Mouse (Mus musculus): ENCODE results near the gene Hist1h2bl. TPM values are rescaled to one million over a fixed set of nuclear protein-coding genes. Genes with fewer than 3 reads are reported as not detected.

Hist1h2bl gene
- polyA plus RNA-seq, 1 experiment, result 18.0 TPM

DNA sequence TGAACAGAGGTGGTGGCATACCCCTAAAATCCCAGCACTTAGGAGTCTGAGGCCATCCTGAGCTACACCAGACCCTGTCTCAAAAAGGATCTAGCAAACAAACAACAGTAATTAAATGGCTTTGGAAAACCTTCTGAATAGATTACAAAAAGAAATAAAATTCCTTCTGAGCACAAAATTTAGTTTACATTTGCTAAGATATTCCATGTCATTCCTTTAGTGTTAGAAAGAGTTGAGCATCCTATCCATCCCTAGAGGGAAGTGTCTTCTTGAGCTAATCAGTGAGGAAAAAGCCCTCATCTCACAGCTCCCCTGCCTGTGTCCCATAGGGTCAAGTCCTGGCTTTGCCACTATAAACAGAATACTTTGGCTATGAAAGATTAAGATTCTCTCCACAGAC, 18.1 kb downstream of the Hist1h2bl start, which contains the start of gene Olfr1359:
Gene Olfr1359, plus strand, starts transcription at position 301 of the 400 bp plus-strand sequence.
- Histone ChIP-seq H3K4me1 (ENCODE audit: control insufficient read depth, insufficient read depth, insufficient read length) (no peaks in the 10 kb centered on the region), H3K27me3 (ENCODE audit: control insufficient read depth, insufficient read depth, low read length) (no peaks in the 10 kb centered on the region), H3K36me3 (ENCODE audit: control insufficient read depth, insufficient read depth, low read length) (no peaks in the 10 kb centered on the region), H3K27ac (ENCODE audit: insufficient read depth, low read length) (no peak within 1 kb of the TSS), H3K4me3 (ENCODE audit: extremely low read depth, insufficient read depth, insufficient read length) (no peak within 1 kb of the TSS)
- no peak for DNase-seq (ENCODE audit: low read depth in 1 of 2, low spot score in 2 of 2)
- no peak for TF ChIP-seq CTCF (IDR thresholded peaks at IDR 0.05; ENCODE audit: extremely low read depth, insufficient read depth, insufficient read length, insufficient replicate concordance)
- no peak for TF ChIP-seq POLR2A (IDR thresholded peaks at IDR 0.05; ENCODE audit: low read depth, low read length)

DNA sequence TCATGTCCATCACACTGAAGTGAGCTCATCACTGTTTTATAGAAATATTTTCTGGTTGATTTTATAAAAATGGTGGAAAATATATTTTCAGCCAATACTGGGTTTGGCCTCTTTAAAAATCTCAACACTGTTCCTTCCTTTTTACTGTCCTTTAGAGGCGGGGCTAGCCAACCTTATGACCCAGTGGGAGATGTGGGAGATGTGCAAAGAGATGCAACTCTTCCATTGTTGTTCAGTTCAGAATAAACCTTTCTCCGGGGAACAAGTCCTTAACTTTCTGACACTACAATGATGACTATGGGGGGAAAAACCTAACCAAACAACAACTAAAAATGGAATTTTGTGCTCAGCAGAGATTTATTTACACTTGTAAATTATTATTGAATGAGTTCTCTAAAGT, 38.6 kb downstream of the Hist1h2bl start, which contains the start of gene Olfr1360:
Gene Olfr1360, minus strand, starts transcription at position 101 of the 400 bp plus-strand sequence.
- WGBS, result 88% methylated on average over 2 of the region's 2 CpGs
- no peak within 1 kb of the TSS for H3K4me3 ChIP-seq (ENCODE audit: extremely low read depth, insufficient read depth, insufficient read length)
- no peaks in the 10 kb centered on the region for H3K36me3 ChIP-seq (ENCODE audit: control insufficient read depth, insufficient read depth, low read length)
- H3K27me3 ChIP-seq (ENCODE audit: control insufficient read depth, insufficient read depth, low read length), result no peaks in the 10 kb centered on the region
- H3K4me1 ChIP-seq (ENCODE audit: control insufficient read depth, insufficient read depth, insufficient read length), result no peaks in the 10 kb centered on the region
- TF ChIP-seq CTCF (IDR thresholded peaks at IDR 0.05; ENCODE audit: extremely low read depth, insufficient read depth, insufficient read length, insufficient replicate concordance), result no peak
- no peak for TF ChIP-seq POLR2A (IDR thresholded peaks at IDR 0.05; ENCODE audit: low read depth, low read length)
- no peak for DNase-seq (ENCODE audit: low read depth in 1 of 2, low spot score in 2 of 2)
- H3K27ac ChIP-seq (ENCODE audit: insufficient read depth, low read length), result no peak within 1 kb of the TSS

Other genes with a start within 250 kb of the Hist1h2bl start
- not detected in 2 replicates for gene Nkapl, start 247.6 kb downstream of the Hist1h2bl start, polyA plus RNA-seq (2012; rRNA removed)
- gene Zkscan4, start 237.2 kb downstream of the Hist1h2bl start, polyA plus RNA-seq (2012; rRNA removed), result 0.29 and 0.34 TPM in 2 replicates
- not detected in 2 replicates for gene Gm10065, start 236.7 kb downstream of the Hist1h2bl start, polyA plus RNA-seq (2012; rRNA removed)
- 0.13 and 0.16 TPM in 2 replicates for gene AK157302, start 220.9 kb downstream of the Hist1h2bl start, polyA plus RNA-seq (2012; rRNA removed)
- gene Gm11273, start 214.7 kb downstream of the Hist1h2bl start, polyA plus RNA-seq (2012; rRNA removed), result 3.2 and 4.5 TPM in 2 replicates
- gene Zkscan8, start 185.0 kb downstream of the Hist1h2bl start, polyA plus RNA-seq (2012; rRNA removed), result 1.6 and 2.0 TPM in 2 replicates
- gene Olfr1366, start 173.3 kb downstream of the Hist1h2bl start, polyA plus RNA-seq (2012; rRNA removed), result not detected in 2 replicates
- not detected in 2 replicates for gene Olfr1535, start 156.2 kb downstream of the Hist1h2bl start, polyA plus RNA-seq (2012; rRNA removed)
- not detected in 2 replicates for gene Olfr1364, start 134.4 kb downstream of the Hist1h2bl start, polyA plus RNA-seq (2012; rRNA removed)
- gene Olfr1362, start 102.1 kb downstream of the Hist1h2bl start, polyA plus RNA-seq (2012; rRNA removed), result not detected in 2 replicates
- gene Olfr11, start 73.6 kb downstream of the Hist1h2bl start, polyA plus RNA-seq (2012; rRNA removed), result not detected in 2 replicates
- gene Olfr1361, start 52.8 kb downstream of the Hist1h2bl start, polyA plus RNA-seq (2012; rRNA removed), result not detected in 2 replicates
- not detected in 2 replicates for gene Olfr1360, start 38.7 kb downstream of the Hist1h2bl start, polyA plus RNA-seq (2012; rRNA removed)
- not detected in 2 replicates for gene Olfr1359, start 18.0 kb downstream of the Hist1h2bl start, polyA plus RNA-seq (2012; rRNA removed)
- gene Hist1h2ai, start 279 bp upstream of the Hist1h2bl start, polyA plus RNA-seq (2012; rRNA removed), result 40.4 and 81.0 TPM in 2 replicates
- gene Hist1h3h, start 1.5 kb upstream of the Hist1h2bl start, polyA plus RNA-seq (2012; rRNA removed), result 81.3 and 147 TPM in 2 replicates
- 6.5 and 12.9 TPM in 2 replicates for gene Hist1h2bm, start 5.9 kb upstream of the Hist1h2bl start, polyA plus RNA-seq (2012; rRNA removed)
- 9.1 and 9.5 TPM in 2 replicates for gene Hist1h4j, start 18.9 kb upstream of the Hist1h2bl start, polyA plus RNA-seq (2012; rRNA removed)
- 82.1 and 92.4 TPM in 2 replicates for gene Hist1h4k, start 34.4 kb upstream of the Hist1h2bl start, polyA plus RNA-seq (2012; rRNA removed)
- 51.8 and 65.5 TPM in 2 replicates for gene Hist1h2ak, start 37.7 kb upstream of the Hist1h2bl start, polyA plus RNA-seq (2012; rRNA removed)
- gene Hist1h2bn, start 38.0 kb upstream of the Hist1h2bl start, polyA plus RNA-seq (2012; rRNA removed), result 8.0 and 29.0 TPM in 2 replicates
- gene Hist1h1b, start 64.5 kb upstream of the Hist1h2bl start, polyA plus RNA-seq (2012; rRNA removed), result 2.3 and 3.2 TPM in 2 replicates
- 77.1 and 125 TPM in 2 replicates for gene Hist1h3i, start 67.2 kb upstream of the Hist1h2bl start, polyA plus RNA-seq (2012; rRNA removed)
- 15.5 and 52.1 TPM in 2 replicates for gene Hist1h2an, start 71.1 kb upstream of the Hist1h2bl start, polyA plus RNA-seq (2012; rRNA removed)
- 1.7 and 13.4 TPM in 2 replicates for gene Hist1h2bp, start 71.3 kb upstream of the Hist1h2bl start, polyA plus RNA-seq (2012; rRNA removed)
- 32.5 and 59.8 TPM in 2 replicates for gene Hist1h2bq, start 94.1 kb upstream of the Hist1h2bl start, polyA plus RNA-seq (2012; rRNA removed)
- not detected in 2 replicates for gene Hist1h2ao, start 94.3 kb upstream of the Hist1h2bl start, polyA plus RNA-seq (2012; rRNA removed)
- gene Hist1h4m, start 95.6 kb upstream of the Hist1h2bl start, polyA plus RNA-seq (2012; rRNA removed), result not detected in 2 replicates
- 61.9 and 76.0 TPM in 2 replicates for gene Hist1h4n, start 116.1 kb upstream of the Hist1h2bl start, polyA plus RNA-seq (2012; rRNA removed)
- 366 and 1,278 TPM in 2 replicates for gene Hist1h2ap, start 117.4 kb upstream of the Hist1h2bl start, polyA plus RNA-seq (2012; rRNA removed)
- 28.5 and 55.0 TPM in 2 replicates for gene Hist1h2br, start 117.6 kb upstream of the Hist1h2bl start, polyA plus RNA-seq (2012; rRNA removed)
- gene Zfp184, start 229.0 kb upstream of the Hist1h2bl start, polyA plus RNA-seq (2012; rRNA removed), result 0.05 and 0.11 TPM in 2 replicates

Measured in spleen, adult 2 months (tissue).